10 mouse cellular contexts compared by ENCODE assay signal in genomic region chr7:75656297-75656852, GRCm38 (mm10).
DNase-seq lines count a peak whose midpoint lies in the region; ATAC-seq lines count a peak whose summit lies in the region.
"Had no signal": no experiment of that assay in that cellular context is flagged by ENCODE, and none has a peak within 500 bp of the region (broad histone marks: within the 10 kb centered on the region; RNA-seq: fewer than 3 reads in every experiment).

No protein-coding gene starts in this region.

- ATAC-seq in activated CD4-positive, CD25-positive, alpha-beta regulatory T cell, adult 4 months, result peak; percentile 81

- DNase-seq in spleen, postnatal 36 days (ENCODE audit: low spot score in 2 of 2), result peak; percentile 51 to 61
- DNase-seq in spleen, postnatal 10 days (ENCODE audit: low spot score in 2 of 2), result no peak
- peak; percentile 90 for DNase-seq in induced T-regulatory cell, adult 2 months (ENCODE audit: low read depth)
- DNase-seq in natural killer cell, adult 2 months (ENCODE audit: low spot score in 2 of 2), result peak; percentile 77 to 86
- no peak for DNase-seq in retina, embryonic 14.5 days (ENCODE audit: low spot score)
- DNase-seq in cerebellum, adult 18-20 months, result no peak
- no peak for DNase-seq in cerebellum, adult 11 months
- DNase-seq: cerebellum, adult 9-10 months; kidney, adult 8-10 months had no signal

Comparison
In these comparisons a context has a peak if more than half of its experiments do, and no peak if none do; other contexts are left out.
1. DNase-seq: peak in spleen, postnatal 36 days (2 of 2), induced T-regulatory cell, adult 2 months (single experiment) and natural killer cell, adult 2 months (2 of 2); none in spleen, postnatal 10 days (0 of 2), retina, embryonic 14.5 days (single experiment), cerebellum, adult 18-20 months (0 of 2) and cerebellum, adult 11 months (single experiment).